Mouse (Mus musculus): ENCODE measurements at regions not wholly inside any gene's neighbourhood (a gene's known extent, or its start where the extent isn't known, plus 50 kb on each side); places are given as distances from the start of the nearest gene placed in this dataset.

GRCm38 (mm10) chr9:120628794-120629560, 57.7 kb downstream of the Rpl14 start:
- DNase-seq (ENCODE audit: low spot score in 2 of 2) = no peak

- no peak for DNase-seq (ENCODE audit: low spot score in 2 of 2)
These were observed 58.4 kb downstream of the Rpl14 start for GRCm38 (mm10) chr9:120629609-120630008.

GRCm38 (mm10) chr9:120632821-120633220, 61.6 kb downstream of the Rpl14 start:
- DNase-seq (ENCODE audit: low spot score in 2 of 2) = no peak

GRCm38 (mm10) chr9:120642656-120643055, 71.4 kb downstream of the Rpl14 start:
- DNase-seq (ENCODE audit: low spot score in 2 of 2) = no peak

- DNase-seq (ENCODE audit: low spot score in 2 of 2) = no peak
These were observed 72.1 kb downstream of the Rpl14 start for GRCm38 (mm10) chr9:120643371-120643770.

GRCm38 (mm10) chr9:120645776-120646175, 74.5 kb downstream of the Rpl14 start:
- no peak for DNase-seq (ENCODE audit: low spot score in 2 of 2)

GRCm38 (mm10) chr9:120646806-120647667, 75.8 kb downstream of the Rpl14 start:
- DNase-seq (ENCODE audit: low spot score in 2 of 2) = no peak

- DNase-seq (ENCODE audit: low spot score in 2 of 2) = no peak
These were observed 76.4 kb downstream of the Rpl14 start for GRCm38 (mm10) chr9:120647668-120647955.

GRCm38 (mm10) chr9:120652733-120653132, 81.5 kb downstream of the Rpl14 start:
- DNase-seq (ENCODE audit: low spot score in 2 of 2) = no peak

- DNase-seq (ENCODE audit: low spot score in 2 of 2) = no peak
These were observed 81.9 kb downstream of the Rpl14 start for GRCm38 (mm10) chr9:120653170-120653569.

- no peak for DNase-seq (ENCODE audit: low spot score in 2 of 2)
These were observed 83.5 kb downstream of the Rpl14 start for GRCm38 (mm10) chr9:120654736-120655135.

- DNase-seq (ENCODE audit: low spot score in 2 of 2) = no peak
These were observed 85.7 kb downstream of the Rpl14 start for GRCm38 (mm10) chr9:120656976-120657375.

- DNase-seq (ENCODE audit: low spot score in 2 of 2) = no peak
These were observed 86.5 kb downstream of the Rpl14 start for GRCm38 (mm10) chr9:120657786-120658185.

GRCm38 (mm10) chr9:120658576-120658975, 87.3 kb downstream of the Rpl14 start:
- DNase-seq (ENCODE audit: low spot score in 2 of 2) = no peak

- DNase-seq (ENCODE audit: low spot score in 2 of 2) = no peak
These were observed 90.0 kb downstream of the Rpl14 start for GRCm38 (mm10) chr9:120661226-120661625.

GRCm38 (mm10) chr9:120661641-120662227, 90.5 kb downstream of the Rpl14 start:
- DNase-seq (ENCODE audit: low spot score in 2 of 2) = no peak

- no peak for DNase-seq (ENCODE audit: low spot score in 2 of 2)
These were observed 91.9 kb downstream of the Rpl14 start for GRCm38 (mm10) chr9:120663181-120663580.

- DNase-seq (ENCODE audit: low spot score in 2 of 2) = no peak
These were observed 92.8 kb downstream of the Rpl14 start for GRCm38 (mm10) chr9:120664086-120664485.

- no peak for DNase-seq (ENCODE audit: low spot score in 2 of 2)
These were observed 101.2 kb downstream of the Rpl14 start for GRCm38 (mm10) chr9:120672452-120672851.

GRCm38 (mm10) chr9:120674855-120675254, 103.6 kb downstream of the Rpl14 start:
- no peak for DNase-seq (ENCODE audit: low spot score in 2 of 2)

GRCm38 (mm10) chr9:120675371-120676150, 104.3 kb downstream of the Rpl14 start:
- DNase-seq (ENCODE audit: low spot score in 2 of 2) = no peak

GRCm38 (mm10) chr9:120676301-120676700, 105.1 kb downstream of the Rpl14 start:
- no peak for DNase-seq (ENCODE audit: low spot score in 2 of 2)

Data from natural killer cell, adult 2 months (primary cell).